Mouse (Mus musculus) brain, embryonic 14.5 days (tissue): ENCODE measurements around the gene Smc4.
"Not testable (repeated sequence)": the region's sequence is repeated elsewhere in the genome, so short reads cannot be mapped to it uniquely, and the experiment has no call there.

Source experiments
- CTCF ChIP-seq: fragments of 200-500 bp; IDR thresholded peaks from 2 replicates; pipeline ENCODE4 v1.5.1; 2012; ENCODE audit warnings: inconsistent platforms, mild to moderate bottlenecking, moderate library complexity, borderline replicate concordance; ENCODE audit not compliant: insufficient read depth, insufficient read length; ENCODE audit errors: extremely low read depth
- POLR2A ChIP-seq: fragments of 200-500 bp; IDR thresholded peaks from 2 replicates; pipeline ENCODE4 v1.6.1; 2012; ENCODE audit warnings: mild to moderate bottlenecking, inconsistent platforms, borderline replicate concordance; ENCODE audit not compliant: poor library complexity, insufficient read depth, insufficient read length, severe bottlenecking; ENCODE audit errors: extremely low read depth

GRCm38 (mm10) chr3:69018635-69019034 is 14.1 kb downstream of the Smc4 start:
- TF ChIP-seq CTCF, POLR2A: not testable (repeated sequence)
